Mouse (Mus musculus) liver, embryonic 14.5 days (tissue): ENCODE data around the gene Srcap. TPM values are rescaled to one million over a fixed set of nuclear protein-coding genes. Genes with fewer than 3 reads are reported as not detected.
"Not testable (repeated sequence)": the region's sequence is repeated elsewhere in the genome, so short reads cannot be mapped to it uniquely, and the experiment has no call there.

Source experiments
- ATAC-seq: fragments of 200-750 bp; cut with Nextera tagmentation; 2 replicates; pipeline ENCODE4 v1.8.0; 2017; ENCODE audit warnings: moderate number of reproducible peaks, mild to moderate bottlenecking, moderate library complexity; ENCODE audit not compliant: insufficient read depth
- DNase-seq, 3 experiments: peaks; one replicate each; pipeline ENCODE4 v3.0.0-alpha.2; 2012 to 2013; ENCODE audit warnings: low read depth in 3 of 3, low spot score in 3 of 3
- H3K27ac ChIP-seq: fragments of 300-500 bp; sonication (generic); 2 replicates; pipeline ENCODE4 v1.5.1; 2014; ENCODE audit warnings: moderate library complexity, mild to moderate bottlenecking, control low read depth, inconsistent platforms
- H3K27me3 ChIP-seq: fragments of 300-500 bp; sonication (generic); 2 replicates; pipeline ENCODE4 v1.6.1; 2014; ENCODE audit warnings: mild to moderate bottlenecking, low read length, moderate library complexity; ENCODE audit not compliant: control insufficient read depth, insufficient read depth
- H3K36me3 ChIP-seq: fragments of 300-500 bp; sonication (generic); replicated peaks from 2 replicates; pipeline ENCODE4 v1.6.1; 2014; ENCODE audit warnings: low read depth; ENCODE audit not compliant: control insufficient read depth, insufficient read depth
- H3K4me1 ChIP-seq, 2 experiments: fragments of 200-500 bp in 1 of 2; fragments of 300-500 bp in 1 of 2; sonication (generic) in 1 of 2; replicated peaks; 2 replicates each; pipeline ENCODE4 v1.6.1; 2012 to 2014; ENCODE audit warnings: antibody characterized with exemption in 1 of 2, inconsistent platforms in 1 of 2, low read length in 1 of 2; ENCODE audit not compliant: control insufficient read depth in 2 of 2, insufficient read depth in 2 of 2
- H3K4me2 ChIP-seq: fragments of 300-500 bp; sonication (generic); 2 replicates; pipeline ENCODE4 v1.6.1; 2014; ENCODE audit warnings: low read depth, mild to moderate bottlenecking, control low read depth, moderate library complexity
- H3K4me3 ChIP-seq, 2 experiments: fragments of 200-500 bp in 1 of 2; fragments of 300-500 bp in 1 of 2; sonication (generic) in 1 of 2; 2 replicates each; pipeline ENCODE4 v1.5.1; 2012 to 2014; ENCODE audit warnings: low read depth in 2 of 2, low read length in 2 of 2, mild to moderate bottlenecking in 2 of 2, control low read depth in 1 of 2, inconsistent platforms in 1 of 2, moderate library complexity in 1 of 2; ENCODE audit not compliant: insufficient read depth in 1 of 2
- H3K9ac ChIP-seq: fragments of 300-500 bp; sonication (generic); replicated peaks from 2 replicates; pipeline ENCODE4 v1.6.1; 2014; ENCODE audit warnings: mild to moderate bottlenecking, control low read depth, moderate library complexity
- H3K9me3 ChIP-seq: fragments of 300-500 bp; sonication (generic); 2 replicates; pipeline ENCODE4 v1.6.1; 2016; ENCODE audit warnings: low read length, mixed read lengths; ENCODE audit not compliant: control insufficient read depth
- CTCF ChIP-seq: IDR thresholded peaks from 2 replicates; pipeline ENCODE4 v1.5.1; 2016; ENCODE audit warnings: antibody characterized with exemption, low read depth, control low read depth
- EP300 ChIP-seq: IDR thresholded peaks from 2 replicates; pipeline ENCODE4 v1.6.1; 2016; ENCODE audit warnings: antibody characterized with exemption, low read depth
- WGBS: fragments of 180-500 bp; shearing (Covaris S2); extraction: QIAGEN DNeasy Blood & Tissue Kit; methylation state at CpG from one replicate; pipeline ENCODE4 v1.1.7; 2014; ENCODE audit not compliant: insufficient replicate concordance; 5-methylcytosine and 5-hydroxymethylcytosine counted together
- polyA plus RNA-seq, 2 experiments: library from polyadenylated mRNA; depleted of rRNA in 1 of 2; stranded (reverse) in 1 of 2; unstranded in 1 of 2; fragments of >200 nt; fragmentation: Nextera tagmentation in 1 of 2; extraction: Ambion mirVana in 1 of 2; gene quantifications; 2 replicates each; pipeline versions ENCODE4 v1.2.1 to v1.2.3; 2012 to 2014

Gene Srcap
- polyA plus RNA-seq, 2 experiments, result 3.7 to 10.3 TPM

DNA sequence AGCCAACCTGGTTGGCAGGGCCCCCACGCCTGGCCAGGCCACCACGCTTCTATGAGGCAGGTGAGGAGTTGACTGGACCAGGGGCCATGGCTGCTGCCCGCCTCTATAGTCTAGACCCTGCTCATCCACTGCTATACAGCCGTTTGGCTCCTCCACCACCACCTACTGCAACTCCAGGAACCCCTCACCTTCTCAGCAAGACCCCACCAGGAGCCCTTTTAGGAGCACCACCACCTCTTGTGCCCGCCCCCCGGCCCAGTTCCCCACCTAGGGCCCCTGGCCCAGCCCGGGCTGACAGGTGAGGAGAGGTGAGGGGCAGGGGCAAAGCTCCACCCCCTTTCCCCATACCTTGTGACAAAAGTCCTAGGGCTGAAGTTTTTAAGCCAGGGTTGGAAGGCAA is 21.8 kb upstream of the Srcap start:
- 90% methylated on average over 7 of the region's 7 CpGs for WGBS
- no peak for ATAC-seq

DNA sequence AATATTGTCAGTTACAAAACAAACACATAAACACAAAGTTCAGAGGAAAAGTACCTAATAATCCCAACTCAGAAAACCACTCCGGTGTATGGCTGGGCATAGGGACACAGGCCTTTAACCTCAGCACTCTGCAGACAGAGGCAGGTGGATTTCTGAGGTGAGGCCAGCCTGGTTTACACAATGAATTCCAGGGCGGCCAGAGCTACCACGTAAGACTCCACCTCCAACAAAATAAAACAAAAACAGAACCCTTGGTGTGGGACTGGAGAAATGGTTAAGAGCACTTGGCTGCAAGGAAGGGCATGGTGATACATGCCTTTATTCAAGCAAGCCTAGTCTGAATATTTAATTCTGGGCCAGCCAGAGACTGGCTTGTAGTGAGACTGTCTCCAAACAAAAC is 19.9 kb upstream of the Srcap start:
- H3K4me3 ChIP-seq, result no peak overlapping the region
- no peaks in the 10 kb centered on the region for H3K4me1 ChIP-seq
- no peak overlapping the region for H3K4me2 ChIP-seq
- H3K27ac ChIP-seq, result no peak overlapping the region
- no peak overlapping the region for H3K9ac ChIP-seq
- no peak for TF ChIP-seq CTCF
- TF ChIP-seq EP300, result no peak
- no peak for ATAC-seq
- 84% methylated on average over 3 of the region's 3 CpGs for WGBS
- no peaks in the 10 kb centered on the region for H3K27me3 ChIP-seq
- no peak for DNase-seq
- H3K9me3 ChIP-seq, result no peaks in the 10 kb centered on the region
- H3K36me3 ChIP-seq, result peaks cover 28% of the 10 kb centered on the region

More for the DNA sequence above, 21.8 kb upstream of the Srcap start:
- H3K9me3 ChIP-seq, result no peaks in the 10 kb centered on the region
- H3K4me2 ChIP-seq, result no peak overlapping the region
- peaks cover 36% of the 10 kb centered on the region for H3K36me3 ChIP-seq
- no peak for DNase-seq
- TF ChIP-seq CTCF (no peak), EP300 (no peak)
- no peak overlapping the region for H3K27ac ChIP-seq
- H3K4me3 ChIP-seq, result no peak overlapping the region
- H3K4me1 ChIP-seq, result no peaks in the 10 kb centered on the region
- no peak overlapping the region for H3K9ac ChIP-seq
- H3K27me3 ChIP-seq, result no peaks in the 10 kb centered on the region

DNA sequence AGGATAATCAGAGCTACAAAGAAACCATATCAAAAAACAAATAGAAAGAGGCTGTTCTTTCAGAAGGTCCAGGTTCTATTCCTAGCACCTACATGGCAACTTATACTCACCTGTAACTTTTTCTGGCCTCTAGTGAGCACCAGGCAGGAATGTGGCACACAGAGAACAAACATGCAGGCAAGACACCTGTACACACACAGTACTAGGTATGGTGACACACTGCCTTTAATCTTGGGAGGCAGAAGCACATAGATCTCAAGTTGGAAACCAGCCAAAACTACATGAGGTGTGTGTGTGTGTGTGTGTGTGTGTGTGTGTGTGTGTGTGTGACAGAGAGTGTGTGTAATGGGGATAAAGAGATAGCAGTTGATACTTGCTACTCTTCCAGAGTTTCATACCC is 17.1 kb upstream of the Srcap start:
- no peak overlapping the region for H3K9ac ChIP-seq
- H3K9me3 ChIP-seq, result no peaks in the 10 kb centered on the region
- H3K4me3 ChIP-seq, result no peak overlapping the region
- peaks cover 15% of the 10 kb centered on the region for H3K36me3 ChIP-seq
- ATAC-seq (no peak), DNase-seq (no peak)
- no peak overlapping the region for H3K4me2 ChIP-seq
- H3K27me3 ChIP-seq, result no peaks in the 10 kb centered on the region
- H3K4me1 ChIP-seq, result no peaks in the 10 kb centered on the region
- TF ChIP-seq CTCF (no peak), EP300 (no peak)
- no peak overlapping the region for H3K27ac ChIP-seq

DNA sequence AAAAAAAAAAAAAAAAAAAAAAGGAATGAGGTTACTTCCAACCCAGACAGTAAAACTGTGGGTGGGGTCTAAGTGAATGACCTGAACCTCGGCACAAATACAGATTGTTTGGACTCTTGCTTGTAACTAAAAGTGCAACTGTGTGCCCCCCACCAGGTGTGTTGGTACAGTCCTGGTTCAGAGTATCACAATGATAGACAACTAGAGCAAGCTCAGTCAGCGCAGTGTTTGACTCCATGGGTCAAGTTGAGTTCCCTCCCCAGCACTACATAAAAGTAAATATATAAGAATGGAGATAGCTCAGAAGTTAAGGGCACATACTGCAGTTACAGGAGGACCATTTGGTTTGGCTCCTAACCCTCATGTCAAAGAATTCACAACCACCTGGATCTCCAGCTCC is 14.4 kb upstream of the Srcap start:
- no peaks in the 10 kb centered on the region for H3K4me1 ChIP-seq
- ATAC-seq, result peak; percentile 35; the same call in 1 of the 2 replicates
- H3K27ac ChIP-seq, result no peak overlapping the region
- no peak overlapping the region for H3K4me3 ChIP-seq
- H3K27me3 ChIP-seq, result no peaks in the 10 kb centered on the region
- no peaks in the 10 kb centered on the region for H3K9me3 ChIP-seq
- no peak overlapping the region for H3K4me2 ChIP-seq
- no peaks in the 10 kb centered on the region for H3K36me3 ChIP-seq
- no peak overlapping the region for H3K9ac ChIP-seq
- WGBS, result 54% methylated on average over 2 of the region's 2 CpGs
- no peak for DNase-seq
- TF ChIP-seq CTCF (no peak), EP300 (no peak)

DNA sequence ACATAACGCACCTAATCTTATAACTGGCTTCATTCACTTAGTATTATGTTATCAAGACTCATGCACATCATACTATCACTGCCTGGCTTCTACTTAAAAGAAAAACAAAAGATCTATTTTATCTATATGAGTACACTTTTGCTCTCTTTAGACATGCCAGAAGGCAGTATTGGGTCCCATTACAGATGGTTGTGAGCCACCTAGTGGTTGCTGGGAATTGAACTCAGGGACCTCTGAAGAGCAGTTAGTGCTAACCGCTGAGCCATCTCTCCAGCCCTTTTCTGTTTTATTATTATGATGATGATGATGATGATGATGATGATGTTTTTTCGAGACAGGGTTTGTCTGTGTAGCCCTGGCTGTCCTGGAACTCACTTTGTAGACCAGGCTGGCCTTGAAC is 13.4 kb upstream of the Srcap start:
- no peaks in the 10 kb centered on the region for H3K36me3 ChIP-seq
- H3K9me3 ChIP-seq, result no peaks in the 10 kb centered on the region
- ATAC-seq (peak; percentile 43; the same call in 1 of the 2 replicates), DNase-seq (no peak)
- no peak for TF ChIP-seq EP300
- peak; percentile 68 for TF ChIP-seq CTCF
- no peaks in the 10 kb centered on the region for H3K4me1 ChIP-seq
- 31% methylated on average over 3 of the region's 3 CpGs for WGBS
- H3K27me3 ChIP-seq, result no peaks in the 10 kb centered on the region
- no peak overlapping the region for H3K9ac ChIP-seq
- H3K27ac ChIP-seq, result no peak overlapping the region
- no peak overlapping the region for H3K4me2 ChIP-seq
- no peak overlapping the region for H3K4me3 ChIP-seq

DNA sequence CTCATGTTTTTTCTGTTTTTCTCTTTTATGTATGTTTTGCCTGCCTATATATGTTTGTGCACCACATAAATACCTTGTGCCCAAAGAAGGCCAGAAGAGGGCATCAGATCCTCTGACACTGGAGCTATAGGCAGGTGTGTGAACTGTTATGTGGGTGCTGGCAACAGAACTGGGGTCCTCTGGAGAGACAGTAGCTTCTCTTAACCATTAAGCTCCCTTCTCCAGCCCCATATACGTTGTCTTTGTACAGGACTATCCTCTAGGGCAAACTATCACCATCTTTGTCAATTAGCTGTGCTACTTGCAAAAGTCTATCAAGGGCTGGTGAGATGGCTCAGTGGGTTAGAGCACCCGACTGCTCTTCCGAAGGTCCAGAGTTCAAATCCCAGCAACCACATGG is 3.5 kb upstream of the Srcap start:
- no peak overlapping the region for H3K4me2 ChIP-seq
- peaks cover 2 to 6% of the 10 kb centered on the region in 2 experiments; a peak in 2 of 4 replicates for H3K4me1 ChIP-seq
- no peak overlapping the region for H3K4me3 ChIP-seq
- H3K36me3 ChIP-seq, result no peaks in the 10 kb centered on the region
- no peaks in the 10 kb centered on the region for H3K9me3 ChIP-seq
- 74% methylated on average over 3 of the region's 3 CpGs for WGBS
- no peak overlapping the region for H3K9ac ChIP-seq
- ATAC-seq, result no peak
- no peak overlapping the region for H3K27ac ChIP-seq
- no peaks in the 10 kb centered on the region for H3K27me3 ChIP-seq
- no peak for TF ChIP-seq CTCF
- TF ChIP-seq EP300, result no peak
- DNase-seq, result no peak

DNA sequence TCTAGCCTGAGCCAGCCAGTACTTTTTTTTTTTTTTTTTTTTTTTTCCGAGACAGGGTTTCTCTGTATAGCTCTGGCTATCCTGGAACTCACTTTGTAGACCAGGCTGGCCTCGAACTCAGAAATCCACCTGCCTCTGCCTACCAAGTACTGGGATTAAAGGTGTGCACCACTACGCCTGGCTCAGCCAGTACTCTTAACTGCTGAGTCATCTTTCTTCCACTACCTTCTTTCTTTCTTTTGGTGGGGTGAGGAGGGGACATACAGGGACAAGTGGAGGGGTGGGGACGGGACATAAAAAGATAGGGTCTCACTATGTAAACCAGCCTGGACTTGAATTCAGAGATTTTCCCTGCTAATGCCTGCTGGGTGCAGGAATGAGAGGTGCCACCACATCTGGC is 2.0 kb upstream of the Srcap start:
- not testable (repeated sequence) for H3K4me2 ChIP-seq, H3K9ac ChIP-seq, H3K36me3 ChIP-seq, DNase-seq, H3K27ac ChIP-seq, H3K4me3 ChIP-seq, H3K27me3 ChIP-seq, H3K9me3 ChIP-seq, ATAC-seq
- 64% methylated on average over 3 of the region's 4 CpGs for WGBS
- H3K4me1 ChIP-seq, result peaks cover 8 to 13% of the 10 kb centered on the region in 2 experiments
